Mouse (Mus musculus): Measurements from ENCODE around the gene Gzmc. TPM values are rescaled to one million over a fixed set of nuclear protein-coding genes. Genes with fewer than 3 reads are reported as not detected.

Gene Gzmc
- 5.5 TPM for polyA plus RNA-seq (2017; shearing (Covaris generic))

GRCm38 (mm10) chr14:56234556-56234955 is at the start of gene Gzmc:
Gzmc (minus strand) TSS chr14:56234656.

GRCm38 (mm10) chr14:56262153-56262552 is 27.7 kb upstream of the Gzmc start, which contains the start of gene Gzmb:
Gzmb (minus strand) TSS chr14:56262260.

GRCm38 (mm10) chr14:56211317-56211716 is 23.1 kb downstream of the Gzmc start, which contains the start of gene Gzmf:
Gzmf (minus strand) TSS chr14:56211417.

Other genes with a start within 250 kb of the Gzmc start
- not detected for gene Mcpt1, start 216.7 kb downstream of the Gzmc start, polyA plus RNA-seq (2017; shearing (Covaris generic))
- not detected for gene Mcpt9, start 204.2 kb downstream of the Gzmc start, polyA plus RNA-seq (2017; shearing (Covaris generic))
- not detected for gene Mcpt2, start 192.6 kb downstream of the Gzmc start, polyA plus RNA-seq (2017; shearing (Covaris generic))
- not detected for gene Mcpt4, start 172.3 kb downstream of the Gzmc start, polyA plus RNA-seq (2017; shearing (Covaris generic))
- not detected for gene Mcpt8, start 149.4 kb downstream of the Gzmc start, polyA plus RNA-seq (2017; shearing (Covaris generic))
- gene Ctsg, start 132.1 kb downstream of the Gzmc start, polyA plus RNA-seq (2017; shearing (Covaris generic)), result not detected
- not detected for gene Gzme, start 114.0 kb downstream of the Gzmc start, polyA plus RNA-seq (2017; shearing (Covaris generic))
- not detected for gene Gzmd, start 102.0 kb downstream of the Gzmc start, polyA plus RNA-seq (2017; shearing (Covaris generic))
- gene Gzmg, start 75.1 kb downstream of the Gzmc start, polyA plus RNA-seq (2017; shearing (Covaris generic)), result not detected
- gene Gzmn, start 60.1 kb downstream of the Gzmc start, polyA plus RNA-seq (2017; shearing (Covaris generic)), result not detected
- 0.50 TPM for gene Gzmf, start 23.2 kb downstream of the Gzmc start, polyA plus RNA-seq (2017; shearing (Covaris generic))
- gene Gzmb, start 27.6 kb upstream of the Gzmc start, polyA plus RNA-seq (2017; shearing (Covaris generic)), result 71.3 TPM
- gene Atp12a, start 130.4 kb upstream of the Gzmc start, polyA plus RNA-seq (2017; shearing (Covaris generic)), result not detected
- 1.4 TPM for gene Rnf17, start 167.9 kb upstream of the Gzmc start, polyA plus RNA-seq (2017; shearing (Covaris generic))